ENCODE assay signal across 10 mouse cellular contexts in the genomic region with DNA sequence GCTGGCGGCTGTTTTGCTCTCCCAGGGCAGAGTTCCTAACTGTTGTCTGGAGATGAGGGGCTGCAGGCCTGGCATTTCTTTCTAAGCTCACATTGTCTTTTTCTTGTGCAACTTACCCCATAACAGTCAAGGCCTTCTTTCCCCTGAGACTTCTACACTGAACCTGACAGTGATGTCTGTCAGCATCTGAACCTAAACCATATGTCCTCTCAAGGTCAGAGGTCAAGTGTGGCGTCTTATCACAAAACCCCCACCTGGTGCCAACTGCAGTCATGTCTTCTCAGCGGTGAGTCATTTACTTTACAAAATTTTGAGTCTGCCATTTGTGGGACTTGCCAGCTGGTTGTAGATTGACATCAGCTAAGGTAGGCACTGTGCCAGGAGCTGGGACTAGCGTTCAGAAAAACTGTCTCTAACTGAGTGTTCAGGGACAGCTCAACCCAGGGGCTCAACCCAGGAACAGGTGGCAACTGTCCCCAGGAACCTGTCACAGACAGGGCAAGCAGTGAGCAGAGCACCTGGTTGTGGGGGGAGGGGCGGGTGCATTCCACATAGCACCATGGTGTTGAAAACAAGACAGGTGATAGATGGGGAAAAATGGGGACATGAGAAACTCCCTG.
DNase-seq lines count a peak whose midpoint lies in the region; ATAC-seq lines count a peak whose summit lies in the region.
"Had no signal": no experiment of that assay in that cellular context is flagged by ENCODE, and none has a peak within 500 bp of the region (broad histone marks: within the 10 kb centered on the region; RNA-seq: fewer than 3 reads in every experiment).

No protein-coding gene starts in this region.

- intact Hi-C loops in heart, postnatal 10 days (cut with DNase I), result no loop called here

- peaks cover 18% of the 10 kb centered on the region; the same call in 1 of the 2 replicates for H3K4me1 ChIP-seq in kidney, embryonic 16.5 days (ENCODE audit: insufficient read depth, low read length)

- no peak overlapping the region for H3K27ac ChIP-seq in kidney, embryonic 16.5 days (ENCODE audit: low read length)
- H3K27ac ChIP-seq: hindbrain, embryonic 15.5 days; lung, embryonic 15.5 days had no signal

- no peak overlapping the region for H3K4me2 ChIP-seq in kidney, embryonic 16.5 days (replicated peaks; ENCODE audit: low read depth, low read length)
- H3K4me2 ChIP-seq: hindbrain, embryonic 15.5 days; lung, embryonic 15.5 days had no signal

- H3K9ac ChIP-seq in kidney, embryonic 16.5 days (replicated peaks; ENCODE audit: low read length), result no peak overlapping the region
- H3K9ac ChIP-seq: hindbrain, embryonic 15.5 days; lung, embryonic 15.5 days had no signal

- WGBS in kidney, embryonic 16.5 days, result 59% methylated on average over 5 of the region's 5 CpGs

- no peak for ATAC-seq in kidney, embryonic 16.5 days (ENCODE audit: low FRiP score, low TSS enrichment)

- peak; percentile 45 for DNase-seq in kidney, adult 9 months
- DNase-seq in 416B (ENCODE audit: low read depth), result peak; percentile 19
- DNase-seq in adrenal gland, postnatal 10 days, result peak; percentile 44
- DNase-seq in kidney, postnatal 36 days, result peak; percentile 17 to 67
- no peak for DNase-seq in gastrocnemius, postnatal 25 days
- DNase-seq in B cell, adult 2 months, result no peak
- DNase-seq in heart, postnatal 10 days, result no peak

- no peaks in the 10 kb centered on the region for H3K27me3 ChIP-seq in kidney, embryonic 16.5 days (ENCODE audit: insufficient read depth, low read length)
- H3K27me3 ChIP-seq: hindbrain, embryonic 15.5 days; lung, embryonic 15.5 days had no signal

- no peaks in the 10 kb centered on the region for H3K36me3 ChIP-seq in kidney, embryonic 16.5 days (ENCODE audit: insufficient read depth, low read length)
- H3K36me3 ChIP-seq: hindbrain, embryonic 15.5 days; lung, embryonic 15.5 days had no signal

- H3K4me3 ChIP-seq in kidney, embryonic 16.5 days (ENCODE audit: low read length), result no peak overlapping the region
- H3K4me3 ChIP-seq: hindbrain, embryonic 15.5 days; lung, embryonic 15.5 days had no signal

- H3K9me3 ChIP-seq in kidney, embryonic 16.5 days (ENCODE audit: low read length), result no peaks in the 10 kb centered on the region
- H3K9me3 ChIP-seq: hindbrain, embryonic 15.5 days; lung, embryonic 15.5 days had no signal

Comparison
In these comparisons a context has a peak if more than half of its experiments do, and no peak if none do; other contexts are left out.
1. DNase-seq: peak in kidney, adult 9 months (single experiment), 416B (single experiment), adrenal gland, postnatal 10 days (single experiment) and kidney, postnatal 36 days (2 of 2); none in gastrocnemius, postnatal 25 days (single experiment), B cell, adult 2 months (0 of 2) and heart, postnatal 10 days (0 of 2).